Mouse (Mus musculus): ENCODE measurements around the gene Golt1b.

GRCm38 (mm10) chr6:142392312-142392711 is 5.3 kb downstream of the Golt1b start:
- TF ChIP-seq POLR2A (IDR thresholded peaks at IDR 0.05; ENCODE audit: extremely low read depth, insufficient read depth, low read length) = no peak
- TF ChIP-seq CTCF (IDR thresholded peaks at IDR 0.05; ENCODE audit: low read depth, low read length) = no peak

Data from liver, adult 2 months (tissue).